Mouse (Mus musculus): ENCODE results near the gene Zfp580.

DNA sequence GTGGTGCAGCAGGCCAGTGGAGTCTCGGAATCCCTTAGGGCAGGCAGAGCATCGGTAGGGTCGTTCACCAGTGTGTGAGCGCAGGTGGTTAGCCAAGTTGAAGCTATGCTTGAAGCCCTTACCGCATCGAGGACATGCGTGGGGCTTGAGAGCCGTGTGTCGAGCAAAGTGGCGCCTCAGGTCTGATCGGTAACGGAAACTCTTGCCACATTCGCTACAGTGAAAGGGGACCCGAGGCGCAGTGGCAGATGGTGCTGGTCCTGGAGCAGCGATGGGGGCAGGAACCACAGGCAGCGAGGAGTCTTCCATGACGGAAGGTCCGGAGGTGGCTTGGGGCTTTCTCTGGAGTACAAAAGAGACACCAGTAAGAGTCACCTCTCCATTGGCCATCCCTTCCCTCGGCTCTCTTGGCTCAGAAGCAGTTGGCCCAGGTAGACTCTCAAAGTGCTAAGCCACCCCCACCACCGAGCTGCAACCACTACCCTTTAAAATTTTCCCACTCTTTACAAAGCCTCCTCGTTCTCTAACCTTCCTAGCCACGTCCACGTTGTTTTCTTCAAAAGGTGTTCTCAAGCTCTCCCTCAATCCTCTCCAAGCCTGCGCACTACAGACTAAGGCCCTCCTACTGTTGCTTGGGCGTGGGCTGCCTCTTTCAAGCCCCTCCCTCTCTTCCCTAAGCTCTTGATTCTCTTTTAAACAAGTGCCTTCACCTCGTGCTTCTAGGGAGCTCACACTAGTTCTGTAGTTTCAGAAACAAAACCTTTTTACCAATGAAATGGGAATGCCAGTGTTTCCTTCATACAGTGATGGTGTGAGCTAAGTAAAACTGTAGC, 38.4 kb upstream of the Zfp580 start:
- TF ChIP-seq CTCF (IDR thresholded peaks at IDR 0.05; ENCODE audit: low read depth) (no peak), EP300 (IDR thresholded peaks at IDR 0.05; ENCODE audit: low read depth) (no peak)
